Mouse (Mus musculus): ENCODE data around the gene Plcb1. TPM values are rescaled to one million over a fixed set of nuclear protein-coding genes. Genes with fewer than 3 reads are reported as not detected.
A peak's percentile ranks its signal among the peaks of the same experiment; 100 is the strongest.

The Plcb1 gene
- total RNA-seq, 2 experiments from 2014 or later, result 3.3 to 6.5 TPM

DNA sequence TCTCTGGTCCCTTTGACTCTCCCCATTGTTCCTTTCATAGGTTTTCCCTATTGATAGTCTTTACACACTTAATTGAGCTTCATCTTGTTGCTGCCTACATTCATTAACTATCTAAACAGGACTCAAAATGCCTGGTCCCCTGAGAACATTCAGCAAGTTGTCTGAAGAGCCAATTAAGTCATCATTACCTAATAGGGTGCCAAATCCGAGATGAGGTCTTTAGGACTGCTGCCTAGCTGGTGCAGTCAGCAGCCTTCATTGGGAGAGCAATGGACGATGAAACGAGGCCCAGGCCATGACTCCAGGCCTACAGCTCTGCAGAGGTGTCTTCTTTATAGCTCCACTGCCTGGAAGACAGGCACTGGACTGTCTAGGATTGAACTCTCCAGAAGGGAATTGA is 710.7 kb downstream of the Plcb1 start:
- ATAC-seq (replicated peaks; ENCODE audit: poor library complexity), result no peak

DNA sequence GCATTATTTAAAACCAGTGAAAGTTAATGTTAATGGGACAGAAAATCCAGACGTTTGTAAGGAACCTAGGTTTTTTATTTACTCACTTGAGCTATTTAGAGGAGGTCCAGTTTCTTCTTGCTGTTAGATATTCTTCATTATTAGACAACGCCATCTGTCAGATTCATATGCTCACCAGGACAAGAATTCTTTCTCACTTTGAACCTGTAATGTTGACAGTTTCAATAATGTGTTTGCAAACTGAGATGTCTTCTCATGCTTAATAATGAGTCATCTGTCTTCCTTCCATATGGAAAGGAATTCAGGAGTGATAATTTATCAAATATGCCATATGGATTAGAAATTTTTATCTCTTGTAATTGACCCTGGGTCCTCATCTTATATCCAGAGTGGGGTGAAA is 711.4 kb downstream of the Plcb1 start:
- no peak for ATAC-seq (replicated peaks; ENCODE audit: poor library complexity)

DNA sequence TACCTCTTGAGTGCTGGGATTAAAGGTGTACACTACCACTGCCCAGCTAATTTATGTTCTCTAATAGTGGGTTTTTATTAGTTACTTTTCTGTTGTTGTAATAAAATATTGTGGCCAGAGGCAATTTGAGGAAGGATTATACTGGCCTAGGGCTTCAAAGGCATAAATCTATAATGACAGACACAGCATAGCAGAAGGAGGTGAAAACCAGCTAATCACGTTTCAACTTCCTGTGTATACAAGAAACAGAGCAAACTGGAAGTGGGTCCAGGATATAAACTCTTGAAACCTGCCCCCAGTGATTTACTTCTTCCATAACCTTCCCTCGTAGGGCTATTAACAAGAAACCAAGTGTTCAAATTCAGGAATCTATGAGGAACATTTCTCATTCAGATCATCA is 715.0 kb downstream of the Plcb1 start:
- no peak for ATAC-seq (replicated peaks; ENCODE audit: poor library complexity)

DNA sequence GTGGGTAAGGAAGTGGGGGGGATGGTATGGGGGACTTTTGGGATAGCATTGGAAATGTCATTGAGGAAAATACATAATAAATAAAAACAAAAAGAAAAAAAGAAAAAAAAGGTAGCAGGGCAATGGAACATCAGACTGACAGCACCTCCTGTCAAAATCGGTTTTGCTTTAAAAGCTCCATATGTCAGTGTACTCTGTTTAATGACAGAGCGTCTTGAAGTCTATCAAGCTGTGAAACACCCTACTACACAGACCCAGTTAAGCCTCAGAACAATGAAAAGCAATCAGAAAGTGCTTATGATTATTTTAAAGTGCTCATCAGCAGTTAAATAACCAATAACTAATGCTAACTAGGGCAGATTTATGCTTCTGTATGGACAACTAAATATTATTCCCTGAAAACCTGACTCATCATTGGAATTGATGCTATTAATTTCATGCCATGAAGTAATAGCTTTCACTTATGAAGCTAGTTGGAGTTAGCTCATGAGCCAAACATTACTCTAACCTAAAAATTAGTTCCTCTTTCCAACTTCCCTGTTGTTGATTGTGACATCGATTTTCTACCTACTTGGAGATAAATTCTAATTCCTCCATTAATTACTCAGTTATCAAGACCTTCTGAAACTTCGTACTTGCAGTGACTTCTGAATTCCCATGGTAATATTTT is 717.6 kb downstream of the Plcb1 start:
- ATAC-seq (replicated peaks; ENCODE audit: poor library complexity), result peak; percentile 95

DNA sequence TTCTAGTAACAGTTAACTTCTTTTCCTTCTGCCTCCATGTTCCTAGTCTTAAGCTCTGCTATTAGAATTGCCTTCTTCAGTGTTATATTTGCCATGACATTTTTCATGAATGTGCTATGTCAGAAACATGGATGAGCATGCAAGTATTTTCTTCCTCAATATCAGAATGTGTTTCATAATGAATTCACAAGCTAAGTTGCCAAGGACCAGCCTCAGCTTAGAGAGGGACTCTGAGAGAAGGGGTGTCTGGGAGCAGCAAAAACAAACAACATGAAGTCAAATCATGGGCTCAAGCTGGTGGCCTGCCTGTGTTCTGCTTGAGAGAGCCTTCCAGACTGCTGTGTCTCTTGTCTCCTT is 718.1 kb downstream of the Plcb1 start:
- ATAC-seq (replicated peaks; ENCODE audit: poor library complexity), result peak; percentile 47

DNA sequence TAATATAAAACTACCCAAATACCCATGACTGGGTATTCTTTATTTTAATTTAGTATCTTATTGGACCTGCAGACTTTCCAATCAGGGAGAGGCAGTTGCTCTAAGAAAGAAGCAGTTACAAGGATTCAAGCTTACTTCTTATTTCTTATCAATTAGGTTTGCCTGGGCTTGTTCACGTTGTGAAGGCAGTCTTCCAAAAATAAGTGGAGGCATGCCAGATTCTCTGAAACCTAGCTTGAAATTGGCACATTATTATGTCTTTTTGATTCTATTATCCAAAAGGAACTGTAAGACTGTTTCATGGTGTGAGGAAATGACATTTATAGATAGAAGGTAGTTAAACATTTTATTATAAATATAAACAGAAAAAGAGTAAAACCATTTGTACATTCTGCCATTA is 721.2 kb downstream of the Plcb1 start:
- no peak for ATAC-seq (replicated peaks; ENCODE audit: poor library complexity)

DNA sequence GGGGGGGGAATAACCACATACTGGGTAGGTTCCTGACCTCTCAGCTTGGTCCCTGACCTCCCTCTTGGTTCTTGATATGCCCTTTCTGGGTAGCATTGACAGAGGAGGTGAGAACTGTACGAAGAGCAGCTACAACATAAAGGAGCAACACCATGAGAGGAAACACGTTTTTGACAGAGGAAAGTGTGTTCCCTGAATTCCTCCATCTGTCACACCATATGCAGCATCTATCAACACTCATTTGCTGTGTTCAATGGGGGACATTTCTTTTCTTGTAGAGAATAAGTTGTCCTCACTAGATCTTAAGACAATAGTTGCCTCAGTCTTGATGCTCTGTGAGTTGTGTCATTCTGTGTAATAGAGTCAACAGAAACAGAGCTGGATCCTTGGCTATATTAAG is 733.1 kb downstream of the Plcb1 start:
- ATAC-seq (replicated peaks; ENCODE audit: poor library complexity), result no peak

Other genes starting within 250 kb of the Plcb1 start
- gene Hao1, start 231.7 kb upstream of the Plcb1 start, total RNA-seq (2015), result 0.10 and 0.30 TPM in 2 replicates
- gene Hao1, start 231.7 kb upstream of the Plcb1 start, total RNA-seq (2017), result 0.37 TPM in 1 of 2 replicates, not detected in the other
- gene Tmx4, start 141.9 kb upstream of the Plcb1 start, total RNA-seq (2015), result 143 and 145 TPM in 2 replicates
- gene Tmx4, start 141.9 kb upstream of the Plcb1 start, total RNA-seq (2017), result 167 and 171 TPM in 2 replicates

Measured in megakaryocyte progenitor cell, adult 5-6 weeks (primary cell).